Mouse (Mus musculus) kidney, adult 2 months (tissue): ENCODE measurements at regions not wholly inside any gene's neighbourhood (a gene's known extent, or its start where the extent isn't known, plus 50 kb on each side); places are given as distances from the start of the nearest gene placed in this dataset.

Source experiments
- DNase-seq: peaks from one replicate; pipeline ENCODE4 v3.0.0; 2021
- H3K27ac ChIP-seq: fragments of 200-500 bp; 2 replicates; pipeline ENCODE4 v1.5.1; 2012; ENCODE audit warnings: low read depth, low read length, control low read depth, inconsistent platforms; ENCODE audit not compliant: insufficient read depth
- H3K27me3 ChIP-seq: fragments of 200-500 bp; replicated peaks from 2 replicates; pipeline ENCODE4 v1.6.1; 2012; ENCODE audit warnings: mild to moderate bottlenecking, moderate library complexity, low read length, inconsistent platforms; ENCODE audit not compliant: control insufficient read depth, insufficient read depth
- H3K36me3 ChIP-seq: fragments of 200-500 bp; 2 replicates; pipeline ENCODE4 v1.6.1; 2012; ENCODE audit warnings: mild to moderate bottlenecking, moderate library complexity, low read length, inconsistent platforms; ENCODE audit not compliant: control insufficient read depth, insufficient read depth
- H3K4me1 ChIP-seq: fragments of 200-500 bp; 2 replicates; pipeline ENCODE4 v1.6.1; 2011; ENCODE audit warnings: low read length; ENCODE audit not compliant: control insufficient read depth, insufficient read depth
- H3K4me3 ChIP-seq: fragments of 200-500 bp; 2 replicates; pipeline ENCODE4 v1.5.1; 2011; ENCODE audit warnings: mild to moderate bottlenecking, low read depth, low read length, control low read depth; ENCODE audit not compliant: insufficient read depth
- CTCF ChIP-seq: fragments of 200-500 bp; conservative IDR thresholded peaks from 2 replicates; pipeline ENCODE4 v1.5.1; 2011; ENCODE audit warnings: low read depth, mild to moderate bottlenecking, control low read depth, low read length, moderate library complexity, mixed read lengths; ENCODE audit not compliant: insufficient read depth, insufficient read length
- POLR2A ChIP-seq: fragments of 200-500 bp; IDR thresholded peaks from one replicate; pipeline ENCODE4 v1.6.1; 2011; ENCODE audit warnings: low read depth, low read length, control low read depth
- WGBS: fragments of 180-500 bp; shearing (Covaris S2); methylation state at CpG from one replicate; pipeline ENCODE4 v1.1.7; 2018; 5-methylcytosine and 5-hydroxymethylcytosine counted together

GRCm38 (mm10) chr10:83852194-83852593 is 129.5 kb downstream of the 1500009L16Rik start:
- no peak overlapping the region for H3K4me3 ChIP-seq
- H3K36me3 ChIP-seq: no peaks in the 10 kb centered on the region
- no peak overlapping the region for H3K27ac ChIP-seq
- H3K4me1 ChIP-seq: no peaks in the 10 kb centered on the region
- WGBS: 83% methylated on average over 5 of the region's 5 CpGs
- H3K27me3 ChIP-seq: no peaks in the 10 kb centered on the region
- no peak for TF ChIP-seq POLR2A
- no peak for TF ChIP-seq CTCF
- no peak for DNase-seq

GRCm38 (mm10) chr10:83852806-83853205 is 130.1 kb downstream of the 1500009L16Rik start:
- H3K4me1 ChIP-seq: no peaks in the 10 kb centered on the region
- 78% methylated on average over 3 of the region's 3 CpGs for WGBS
- no peak for TF ChIP-seq POLR2A
- TF ChIP-seq CTCF: no peak
- no peaks in the 10 kb centered on the region for H3K27me3 ChIP-seq
- no peak for DNase-seq
- no peak overlapping the region for H3K4me3 ChIP-seq
- H3K36me3 ChIP-seq: no peaks in the 10 kb centered on the region
- H3K27ac ChIP-seq: no peak overlapping the region

GRCm38 (mm10) chr10:83857794-83858442 is 135.3 kb downstream of the 1500009L16Rik start:
- TF ChIP-seq CTCF (no peak), POLR2A (no peak)
- Histone ChIP-seq H3K27me3 (no peaks in the 10 kb centered on the region), H3K36me3 (no peaks in the 10 kb centered on the region), H3K4me3 (no peak overlapping the region), H3K4me1 (no peaks in the 10 kb centered on the region; the same call in 1 of the 2 replicates), H3K27ac (no peak overlapping the region)
- DNase-seq: peak; percentile 50
- WGBS: 74% methylated on average over 14 of the region's 14 CpGs

- TF ChIP-seq CTCF (no peak), POLR2A (no peak)
- H3K36me3 ChIP-seq: no peaks in the 10 kb centered on the region
- 75% methylated on average over 6 of the region's 6 CpGs for WGBS
- H3K27ac ChIP-seq: peak overlapping the region; percentile 12; the same call in 1 of the 2 replicates
- H3K4me1 ChIP-seq: no peaks in the 10 kb centered on the region; the same call in 1 of the 2 replicates
- H3K27me3 ChIP-seq: no peaks in the 10 kb centered on the region
- H3K4me3 ChIP-seq: no peak overlapping the region
- DNase-seq: no peak
These were observed 136.0 kb downstream of the 1500009L16Rik start for GRCm38 (mm10) chr10:83858689-83859088.

GRCm38 (mm10) chr10:83859633-83860032 is 137.0 kb downstream of the 1500009L16Rik start:
- no peaks in the 10 kb centered on the region for H3K27me3 ChIP-seq
- H3K4me3 ChIP-seq: no peak overlapping the region
- TF ChIP-seq CTCF: no peak
- TF ChIP-seq POLR2A: no peak
- H3K36me3 ChIP-seq: no peaks in the 10 kb centered on the region
- no peaks in the 10 kb centered on the region; the same call in 1 of the 2 replicates for H3K4me1 ChIP-seq
- WGBS: 62% methylated on average over 4 of the region's 4 CpGs
- peak; percentile 74 for DNase-seq
- peak overlapping the region; percentile 51; the same call in 1 of the 2 replicates for H3K27ac ChIP-seq

GRCm38 (mm10) chr10:83861574-83862190 is 139.0 kb downstream of the 1500009L16Rik start:
- H3K36me3 ChIP-seq: no peaks in the 10 kb centered on the region
- DNase-seq: no peak
- no peaks in the 10 kb centered on the region; the same call in 1 of the 2 replicates for H3K4me1 ChIP-seq
- TF ChIP-seq CTCF: no peak
- no peak for TF ChIP-seq POLR2A
- no peak overlapping the region for H3K4me3 ChIP-seq
- H3K27me3 ChIP-seq: no peaks in the 10 kb centered on the region
- WGBS: 70% methylated on average over 5 of the region's 5 CpGs
- peak overlapping the region; percentile 16; the same call in 1 of the 2 replicates for H3K27ac ChIP-seq

GRCm38 (mm10) chr10:83864591-83864990 is 141.9 kb downstream of the 1500009L16Rik start:
- no peaks in the 10 kb centered on the region for H3K36me3 ChIP-seq
- H3K4me3 ChIP-seq: no peak overlapping the region
- H3K27me3 ChIP-seq: no peaks in the 10 kb centered on the region
- 80% methylated on average over 8 of the region's 8 CpGs for WGBS
- no peak overlapping the region for H3K27ac ChIP-seq
- no peak for TF ChIP-seq POLR2A
- TF ChIP-seq CTCF: no peak
- H3K4me1 ChIP-seq: no peaks in the 10 kb centered on the region; the same call in 1 of the 2 replicates
- DNase-seq: no peak
